Mouse (Mus musculus) yolk sac, embryonic 10.5 days (tissue): ENCODE data around the gene Aatf.
A peak's percentile ranks its signal among the peaks of the same experiment; 100 is the strongest.

Experiments used
- DNase-seq: peaks from one replicate; pipeline ENCODE4 v3.0.0-alpha.2; 2017; ENCODE audit warnings: low spot score

Aatf gene

DNA sequence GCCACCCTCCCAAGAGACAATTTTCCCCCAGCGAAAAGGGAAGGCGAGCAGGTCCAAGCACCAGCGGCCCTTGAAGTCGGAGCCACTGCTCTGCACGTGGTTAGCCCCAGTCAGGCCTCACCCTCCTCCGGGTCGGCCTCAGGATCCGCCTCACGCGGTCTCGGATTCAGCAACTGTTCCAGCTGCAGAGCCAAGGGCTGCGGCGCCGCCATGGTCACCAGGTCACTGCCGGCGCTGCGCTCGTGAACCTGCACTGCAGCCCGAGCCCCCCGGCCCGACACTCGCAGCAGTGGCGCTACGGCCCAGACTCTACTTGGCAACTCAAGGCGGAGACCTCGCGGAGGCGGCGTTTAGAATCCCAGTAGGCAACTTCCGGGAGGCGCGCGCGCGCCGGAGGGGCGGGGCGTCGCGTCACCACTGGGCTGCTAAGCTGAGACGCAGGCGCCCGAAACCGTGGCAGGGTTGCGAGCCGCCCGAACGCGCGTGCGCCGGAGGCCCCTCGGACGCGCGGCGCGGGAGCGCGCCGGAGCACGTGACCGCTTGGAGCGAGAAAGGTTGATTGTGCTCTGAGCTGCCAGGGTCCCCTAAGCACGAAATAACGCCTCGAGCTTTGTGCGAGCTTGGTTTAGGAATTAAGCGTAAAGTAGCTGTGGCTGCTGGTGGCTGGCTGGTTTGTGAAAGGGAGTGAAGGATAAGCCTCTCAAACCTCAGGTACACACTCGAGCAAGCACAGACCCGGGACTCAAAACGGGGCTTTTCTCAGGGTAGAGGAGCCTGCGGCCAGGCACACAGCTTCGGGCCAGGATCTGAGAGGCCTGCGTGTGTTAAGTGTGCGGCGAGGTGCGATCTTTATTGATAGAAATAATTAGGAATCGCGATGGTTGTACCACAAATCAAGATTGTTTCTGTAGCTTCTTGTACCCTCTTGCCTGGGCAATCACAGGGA is at the start of gene Aatf:
Gene Aatf (minus strand): TSS at position 352 of the 946 bp plus-strand sequence.
- DNase-seq: peak; percentile 98

DNA sequence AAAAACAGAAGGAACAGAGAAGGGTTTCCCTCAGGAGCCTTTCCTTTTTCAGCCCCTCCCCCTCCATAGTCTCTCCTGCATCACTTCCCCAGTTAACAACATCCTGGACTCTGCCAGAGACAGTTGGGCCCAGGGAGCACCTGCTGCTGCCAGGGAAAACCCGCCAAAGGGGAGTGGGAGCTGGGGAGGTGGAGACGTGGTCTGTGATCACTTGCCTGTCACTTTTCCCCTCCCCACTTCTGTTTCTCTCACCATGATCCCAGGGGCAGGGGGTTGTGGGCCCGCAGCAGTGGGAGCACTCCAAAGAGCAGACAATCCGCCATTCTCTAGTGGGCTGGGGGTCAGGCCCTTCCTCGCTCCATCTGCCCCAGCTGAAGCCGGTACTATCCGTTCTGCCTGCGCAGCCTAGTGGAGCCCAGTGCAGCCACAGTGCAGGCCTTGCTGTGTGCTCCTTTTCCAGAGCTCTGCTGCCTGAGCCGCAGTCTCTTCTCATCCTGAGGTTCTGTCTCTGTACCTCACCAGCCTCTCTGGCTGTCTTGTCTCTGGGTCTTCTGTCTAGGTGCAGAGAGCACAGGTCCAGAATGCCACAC is 49.5 kb upstream of the Aatf start:
- no peak for DNase-seq

DNA sequence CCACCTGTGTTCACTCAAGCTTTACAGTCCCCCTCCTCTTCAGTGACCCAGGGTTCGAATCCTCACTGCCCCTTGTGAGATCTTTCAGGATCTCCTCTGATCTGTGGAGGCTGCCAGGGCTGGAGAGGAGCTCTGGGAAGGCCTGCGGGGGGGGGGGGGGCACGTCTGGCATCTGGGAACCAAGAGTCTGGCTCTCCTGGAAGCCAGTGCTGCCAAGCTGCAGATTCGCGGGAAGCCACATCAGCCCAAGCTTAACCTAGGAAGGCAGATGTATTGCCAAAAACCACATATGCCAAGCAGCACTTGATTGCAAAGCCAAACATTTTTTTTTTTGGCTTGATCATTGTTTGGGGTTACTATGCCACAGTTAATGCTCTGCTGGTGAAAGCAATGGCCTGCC is 48.2 kb upstream of the Aatf start:
- DNase-seq: no peak

DNA sequence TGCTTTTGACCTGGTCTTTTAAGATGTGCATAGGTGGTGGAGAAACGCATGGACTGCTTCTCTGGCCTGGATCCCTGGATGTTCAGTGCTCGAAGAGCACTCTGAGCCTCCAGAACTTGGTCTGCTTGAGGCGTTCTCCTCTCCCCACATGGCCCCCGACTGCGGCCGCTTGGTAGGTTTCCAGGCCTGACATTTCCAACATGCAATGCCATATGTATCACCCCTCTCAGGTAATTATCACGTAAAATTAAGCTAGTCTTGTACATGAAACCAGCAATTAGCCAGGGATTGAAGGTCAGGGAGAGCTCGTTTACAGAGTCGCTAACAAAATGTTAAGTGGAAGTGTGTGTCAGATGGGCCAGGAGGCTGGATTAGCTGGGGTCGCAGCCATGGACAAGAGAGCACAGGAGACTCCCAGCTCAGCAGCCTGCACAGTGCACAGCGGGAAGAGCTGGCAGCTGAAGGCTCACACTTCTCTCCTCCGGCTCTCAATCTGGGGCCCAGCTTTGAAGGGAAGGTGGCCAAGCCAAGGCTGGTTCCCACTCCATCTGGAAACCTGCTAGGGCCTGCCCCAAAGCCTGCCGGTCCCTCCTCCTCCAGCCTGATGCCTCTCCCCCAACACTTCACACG is 40.6 kb upstream of the Aatf start:
- DNase-seq: no peak

DNA sequence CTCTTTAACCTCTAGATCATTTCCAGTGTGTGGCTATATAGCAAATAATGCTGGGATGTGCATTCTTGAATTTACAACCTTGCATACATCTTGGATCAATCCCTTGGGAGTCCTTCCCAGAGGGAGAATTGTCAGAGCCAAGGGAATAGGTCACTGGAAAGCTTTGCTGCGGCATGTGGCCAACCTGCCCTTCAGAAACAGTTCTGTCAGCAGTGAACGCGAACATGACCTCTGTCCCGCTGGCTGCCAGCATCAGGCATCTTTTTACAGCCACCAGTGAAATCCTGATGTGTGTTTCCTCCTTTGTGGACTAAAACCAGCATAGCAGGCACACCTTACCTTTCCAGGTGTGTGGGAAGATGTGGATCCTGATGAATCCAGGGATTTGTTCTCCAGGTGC is 38.0 kb upstream of the Aatf start:
- DNase-seq: no peak

GRCm38 (mm10) chr11:84549258-84549791 is 36.0 kb upstream of the Aatf start:
- DNase-seq: no peak

DNA sequence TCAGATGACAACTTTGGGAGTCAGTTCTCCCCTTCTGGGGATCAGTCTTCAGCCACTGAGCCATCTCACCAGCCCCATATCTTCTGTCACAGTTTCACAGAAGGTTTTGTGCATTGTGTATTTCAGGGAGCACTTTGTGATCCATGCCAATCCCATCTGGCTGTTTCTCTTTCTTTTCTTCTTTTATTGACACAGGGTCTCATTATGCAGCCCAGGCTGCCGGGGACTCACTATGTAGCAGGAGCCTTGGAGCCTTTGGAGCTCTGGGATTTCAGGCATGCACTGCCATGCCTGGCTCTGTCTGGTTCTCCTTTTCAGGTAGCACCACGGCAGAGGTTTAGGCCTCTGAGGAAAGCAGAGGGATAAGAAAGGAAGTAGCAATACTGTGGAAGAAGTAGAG is 35.0 kb upstream of the Aatf start:
- DNase-seq: no peak

DNA sequence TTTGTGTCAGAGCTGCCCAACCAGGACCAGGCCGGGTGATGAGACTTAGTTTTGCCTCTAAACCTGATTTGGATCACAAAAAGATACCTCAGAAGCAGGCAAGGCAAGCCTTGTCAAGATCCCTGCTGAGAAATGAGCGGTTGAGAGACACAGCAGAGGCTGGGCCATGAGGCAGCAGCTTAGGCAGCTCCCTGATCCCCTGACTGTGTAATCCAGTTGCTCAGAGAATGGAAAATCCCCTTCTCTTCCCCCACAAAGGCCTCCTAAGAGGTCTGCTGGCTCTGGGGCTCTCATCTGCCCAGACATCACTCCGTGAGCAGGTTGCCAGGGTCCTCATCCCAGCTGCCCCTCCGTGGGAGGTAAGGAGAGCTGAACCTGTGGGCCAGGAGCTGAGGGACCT is 26.7 kb upstream of the Aatf start:
- no peak for DNase-seq

DNA sequence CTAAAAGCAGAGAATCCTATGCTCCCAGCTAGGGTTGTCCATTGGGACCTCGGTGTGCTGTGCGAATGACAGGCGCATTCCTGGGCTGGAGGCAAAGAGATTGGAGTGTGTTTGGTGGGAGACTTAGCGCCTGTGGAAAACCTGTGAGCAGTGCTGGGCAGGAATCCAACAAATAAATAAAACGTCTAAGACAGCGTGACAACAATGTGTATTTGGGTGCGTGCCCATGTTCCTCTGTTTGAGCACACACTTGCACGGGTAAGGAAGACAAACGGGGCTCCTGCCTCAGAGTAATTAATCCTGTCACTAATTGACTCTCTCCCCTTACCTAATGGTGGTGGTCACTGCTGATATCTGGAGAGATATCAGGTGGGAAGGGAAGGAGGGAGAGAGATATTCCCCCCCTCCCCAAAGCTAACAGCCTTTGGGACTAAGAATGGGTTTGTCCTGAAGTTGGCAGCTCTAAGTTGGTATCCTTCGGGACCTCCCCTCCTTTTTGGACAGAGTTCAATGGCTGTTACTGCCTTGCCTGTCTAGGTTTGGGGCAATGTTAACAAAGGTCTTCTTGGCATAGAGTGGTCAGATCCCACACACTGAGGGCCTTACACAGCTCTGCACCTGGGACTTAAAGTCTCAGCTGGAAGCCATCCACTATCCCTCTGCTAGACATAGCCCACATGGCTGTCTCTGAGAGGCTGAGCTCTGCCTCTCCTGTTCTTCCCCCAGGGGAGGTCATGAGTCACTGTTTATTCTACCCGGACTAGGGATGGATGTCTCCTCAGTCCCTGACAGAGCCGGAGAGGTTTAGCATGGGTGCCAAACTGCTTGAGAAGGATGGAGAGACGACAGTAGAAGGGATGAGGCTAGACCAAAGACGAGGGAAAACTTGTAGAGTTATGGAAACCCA is 16.7 kb upstream of the Aatf start:
- no peak for DNase-seq

GRCm38 (mm10) chr11:84529143-84529755 is 15.9 kb upstream of the Aatf start:
- no peak for DNase-seq

- no peak for DNase-seq
These were observed 13.9 kb upstream of the Aatf start for GRCm38 (mm10) chr11:84526976-84527860.

GRCm38 (mm10) chr11:84526451-84526850 is 13.1 kb upstream of the Aatf start:
- no peak for DNase-seq

- DNase-seq: peak; percentile 81
These were observed 12.3 kb upstream of the Aatf start, which contains the start of gene Lhx1 for GRCm38 (mm10) chr11:84525421-84526274. Gene Lhx1 (minus strand): TSS chr11:84525535.

- DNase-seq: no peak
These were observed 11.4 kb upstream of the Aatf start for GRCm38 (mm10) chr11:84524511-84525270.

GRCm38 (mm10) chr11:84523841-84524510 is 10.7 kb upstream of the Aatf start:
- no peak for DNase-seq

- DNase-seq: no peak
These were observed 10.1 kb upstream of the Aatf start for GRCm38 (mm10) chr11:84523321-84523831.

GRCm38 (mm10) chr11:84522577-84523320 is 9.4 kb upstream of the Aatf start:
- peak; percentile 65 for DNase-seq
